Mouse (Mus musculus) adrenal gland, adult 2 months (tissue): Measurements from ENCODE around the gene Klc4. TPM values are rescaled to one million over a fixed set of nuclear protein-coding genes. Genes with fewer than 3 reads are reported as not detected.

ENCODE experiments used
- DNase-seq: peaks from one replicate; pipeline ENCODE4 v3.0.0; 2021
- polyA plus RNA-seq: library from polyadenylated mRNA; depleted of rRNA; stranded (reverse); fragments of >200 nt; gene quantifications from 2 replicates; pipeline ENCODE4 v1.2.3, GENCODE M21; 2012
- total RNA-seq, 2 experiments: library from RNA; stranded (reverse); gene quantifications; 2 replicates each; pipeline ENCODE4 v1.2.3; 2021

The Klc4 gene
- total and polyA plus RNA-seq, 3 experiments = 25.7 to 43.1 (median 40.9) TPM

GRCm38 (mm10) chr17:46651755-46652547, 6.1 kb upstream of the Klc4 start:
- DNase-seq = no peak

GRCm38 (mm10) chr17:46651292-46651691, 5.5 kb upstream of the Klc4 start:
- DNase-seq = no peak

GRCm38 (mm10) chr17:46650232-46651031, 4.6 kb upstream of the Klc4 start, which contains the start of gene Cul7:
Gene Cul7 (plus strand): TSS chr17:46650337.
- DNase-seq = peak; percentile 96

- no peak for DNase-seq
Observed at GRCm38 (mm10) chr17:46649811-46650210, 4.0 kb upstream of the Klc4 start.

GRCm38 (mm10) chr17:46648436-46648835, 2.6 kb upstream of the Klc4 start:
- no peak for DNase-seq

GRCm38 (mm10) chr17:46647279-46647678, 1.5 kb upstream of the Klc4 start:
- DNase-seq = no peak

- DNase-seq = no peak
Observed at GRCm38 (mm10) chr17:46646322-46646662, 470 bp upstream of the Klc4 start.

GRCm38 (mm10) chr17:46644916-46645475, 826 bp downstream of the Klc4 start:
- peak; percentile 77 for DNase-seq

- DNase-seq = no peak
Observed at GRCm38 (mm10) chr17:46644152-46644805, 1.5 kb downstream of the Klc4 start.

GRCm38 (mm10) chr17:46642060-46642459, 3.8 kb downstream of the Klc4 start:
- no peak for DNase-seq

- DNase-seq = no peak
Observed at GRCm38 (mm10) chr17:46639929-46640328, 5.9 kb downstream of the Klc4 start.

GRCm38 (mm10) chr17:46636831-46637523, 8.8 kb downstream of the Klc4 start:
- peak; percentile 54 for DNase-seq

- peak; percentile 23 for DNase-seq
Observed at GRCm38 (mm10) chr17:46629685-46630441, 16.0 kb downstream of the Klc4 start.

GRCm38 (mm10) chr17:46628791-46629684, 16.8 kb downstream of the Klc4 start, which contains the start of gene Ptk7:
Gene Ptk7 (minus strand): TSS chr17:46629504.
- DNase-seq = peak; percentile 70

- no peak for DNase-seq
Observed at GRCm38 (mm10) chr17:46628471-46628790, 17.4 kb downstream of the Klc4 start.

- no peak for DNase-seq
Observed at GRCm38 (mm10) chr17:46627409-46627808, 18.4 kb downstream of the Klc4 start.

- no peak for DNase-seq
Observed at GRCm38 (mm10) chr17:46624598-46624997, 21.2 kb downstream of the Klc4 start.

GRCm38 (mm10) chr17:46623819-46624557, 21.8 kb downstream of the Klc4 start:
- no peak for DNase-seq

- DNase-seq = no peak
Observed at GRCm38 (mm10) chr17:46622269-46622668, 23.6 kb downstream of the Klc4 start.
